Mouse (Mus musculus): ENCODE measurements around the gene Nrxn2. TPM values are rescaled to one million over a fixed set of nuclear protein-coding genes. Genes with fewer than 3 reads are reported as not detected.

Gene Nrxn2
- polyA plus RNA-seq, 1 experiment from 2014 or later = 0.77 TPM

GRCm38 (mm10) chr19:6539592-6539991 lies 121.1 kb downstream of the Nrxn2 start:
- Histone ChIP-seq H3K36me3 (ENCODE audit: control insufficient read depth, insufficient read depth) (no peaks in the 10 kb centered on the region), H3K27me3 (ENCODE audit: control insufficient read depth, insufficient read depth, low read length) (peaks cover 14% of the 10 kb centered on the region)
- WGBS = 74% methylated on average over 4 of the region's 4 CpGs

GRCm38 (mm10) chr19:6540191-6540590 lies 121.7 kb downstream of the Nrxn2 start:
- H3K27me3 ChIP-seq (ENCODE audit: control insufficient read depth, insufficient read depth, low read length) = peaks cover 9% of the 10 kb centered on the region
- no peak for ATAC-seq (replicated peaks; ENCODE audit: extremely low read depth, insufficient read depth, low FRiP score)
- no peaks in the 10 kb centered on the region for H3K36me3 ChIP-seq (ENCODE audit: control insufficient read depth, insufficient read depth)
- WGBS = 78% methylated on average over 6 of the region's 6 CpGs
- no peaks in the 10 kb centered on the region for H3K9me3 ChIP-seq (replicated peaks; ENCODE audit: control insufficient read depth, low read length)
- H3K9ac ChIP-seq (ENCODE audit: low read length) = no peak overlapping the region
- no peak overlapping the region for H3K4me3 ChIP-seq (ENCODE audit: low read length)
- H3K27ac ChIP-seq (ENCODE audit: low read length) = no peak overlapping the region
- H3K4me1 ChIP-seq (ENCODE audit: control insufficient read depth, insufficient read depth, low read length) = no peaks in the 10 kb centered on the region
- H3K4me2 ChIP-seq (ENCODE audit: low read depth, low read length) = no peak overlapping the region

More at GRCm38 (mm10) chr19:6539592-6539991, 121.1 kb downstream of the Nrxn2 start:
- Histone ChIP-seq H3K9ac (ENCODE audit: low read length) (no peak overlapping the region), H3K4me3 (ENCODE audit: low read length) (no peak overlapping the region), H3K4me2 (ENCODE audit: low read depth, low read length) (no peak overlapping the region), H3K9me3 (replicated peaks; ENCODE audit: control insufficient read depth, low read length) (no peaks in the 10 kb centered on the region), H3K4me1 (ENCODE audit: control insufficient read depth, insufficient read depth, low read length) (no peaks in the 10 kb centered on the region), H3K27ac (ENCODE audit: low read length) (no peak overlapping the region)
- no peak for ATAC-seq (replicated peaks; ENCODE audit: extremely low read depth, insufficient read depth, low FRiP score)

- WGBS = 83% methylated on average over 7 of the region's 7 CpGs
Observed at GRCm38 (mm10) chr19:6541521-6541920, 123.0 kb downstream of the Nrxn2 start.

GRCm38 (mm10) chr19:6542367-6543034 lies 124.0 kb downstream of the Nrxn2 start, which contains the start of gene Slc22a12:
Gene Slc22a12, minus strand, starts transcription at chr19:6543032.
- H3K36me3 ChIP-seq (ENCODE audit: control insufficient read depth, insufficient read depth) = no peaks in the 10 kb centered on the region
- H3K4me1 ChIP-seq (ENCODE audit: control insufficient read depth, insufficient read depth, low read length) = no peaks in the 10 kb centered on the region
- no peak within 1 kb of the TSS for H3K4me3 ChIP-seq (ENCODE audit: low read length)
- ATAC-seq (replicated peaks; ENCODE audit: extremely low read depth, insufficient read depth, low FRiP score) = no peak
- H3K27me3 ChIP-seq (ENCODE audit: control insufficient read depth, insufficient read depth, low read length) = no peaks in the 10 kb centered on the region
- WGBS = 87% methylated on average over 16 of the region's 16 CpGs
- H3K27ac ChIP-seq (ENCODE audit: low read length) = no peak within 1 kb of the TSS
- H3K4me2 ChIP-seq (ENCODE audit: low read depth, low read length) = no peak within 1 kb of the TSS
- H3K9me3 ChIP-seq (replicated peaks; ENCODE audit: control insufficient read depth, low read length) = no peaks in the 10 kb centered on the region
- no peak within 1 kb of the TSS for H3K9ac ChIP-seq (ENCODE audit: low read length)

More at GRCm38 (mm10) chr19:6541521-6541920, 123.0 kb downstream of the Nrxn2 start:
- Histone ChIP-seq H3K36me3 (ENCODE audit: control insufficient read depth, insufficient read depth) (no peaks in the 10 kb centered on the region), H3K4me2 (ENCODE audit: low read depth, low read length) (no peak overlapping the region), H3K9ac (ENCODE audit: low read length) (no peak overlapping the region), H3K27ac (ENCODE audit: low read length) (no peak overlapping the region), H3K4me3 (ENCODE audit: low read length) (no peak overlapping the region), H3K9me3 (replicated peaks; ENCODE audit: control insufficient read depth, low read length) (no peaks in the 10 kb centered on the region), H3K4me1 (ENCODE audit: control insufficient read depth, insufficient read depth, low read length) (no peaks in the 10 kb centered on the region), H3K27me3 (ENCODE audit: control insufficient read depth, insufficient read depth, low read length) (0 out of 2 replicates have a peak, but pooled peaks cover 4% of the 10 kb centered on the region)
- no peak for ATAC-seq (replicated peaks; ENCODE audit: extremely low read depth, insufficient read depth, low FRiP score)

GRCm38 (mm10) chr19:6543035-6543383 lies 124.5 kb downstream of the Nrxn2 start:
- H3K4me2 ChIP-seq (ENCODE audit: low read depth, low read length) = no peak overlapping the region
- WGBS = 85% methylated on average over 6 of the region's 6 CpGs
- no peaks in the 10 kb centered on the region for H3K4me1 ChIP-seq (ENCODE audit: control insufficient read depth, insufficient read depth, low read length)
- H3K4me3 ChIP-seq (ENCODE audit: low read length) = no peak overlapping the region
- no peak overlapping the region for H3K27ac ChIP-seq (ENCODE audit: low read length)
- no peak for ATAC-seq (replicated peaks; ENCODE audit: extremely low read depth, insufficient read depth, low FRiP score)
- no peaks in the 10 kb centered on the region for H3K36me3 ChIP-seq (ENCODE audit: control insufficient read depth, insufficient read depth)
- H3K9me3 ChIP-seq (replicated peaks; ENCODE audit: control insufficient read depth, low read length) = no peaks in the 10 kb centered on the region
- no peaks in the 10 kb centered on the region for H3K27me3 ChIP-seq (ENCODE audit: control insufficient read depth, insufficient read depth, low read length)
- H3K9ac ChIP-seq (ENCODE audit: low read length) = no peak overlapping the region

- H3K4me3 ChIP-seq (ENCODE audit: low read length) = no peak overlapping the region
- H3K4me2 ChIP-seq (ENCODE audit: low read depth, low read length) = no peak overlapping the region
- no peaks in the 10 kb centered on the region for H3K9me3 ChIP-seq (replicated peaks; ENCODE audit: control insufficient read depth, low read length)
- H3K9ac ChIP-seq (ENCODE audit: low read length) = no peak overlapping the region
- no peaks in the 10 kb centered on the region for H3K36me3 ChIP-seq (ENCODE audit: control insufficient read depth, insufficient read depth)
- no peak overlapping the region for H3K27ac ChIP-seq (ENCODE audit: low read length)
- WGBS = 44% methylated on average over 7 of the region's 7 CpGs
- no peak for ATAC-seq (replicated peaks; ENCODE audit: extremely low read depth, insufficient read depth, low FRiP score)
- no peaks in the 10 kb centered on the region for H3K4me1 ChIP-seq (ENCODE audit: control insufficient read depth, insufficient read depth, low read length)
- H3K27me3 ChIP-seq (ENCODE audit: control insufficient read depth, insufficient read depth, low read length) = no peaks in the 10 kb centered on the region
Observed at GRCm38 (mm10) chr19:6543518-6543917, 125.0 kb downstream of the Nrxn2 start.

- WGBS = 81% methylated on average over 13 of the region's 13 CpGs
- Histone ChIP-seq H3K4me3 (ENCODE audit: low read length) (no peak overlapping the region), H3K4me2 (ENCODE audit: low read depth, low read length) (no peak overlapping the region), H3K27ac (ENCODE audit: low read length) (no peak overlapping the region), H3K36me3 (ENCODE audit: control insufficient read depth, insufficient read depth) (no peaks in the 10 kb centered on the region), H3K27me3 (ENCODE audit: control insufficient read depth, insufficient read depth, low read length) (no peaks in the 10 kb centered on the region), H3K9me3 (replicated peaks; ENCODE audit: control insufficient read depth, low read length) (no peaks in the 10 kb centered on the region), H3K4me1 (ENCODE audit: control insufficient read depth, insufficient read depth, low read length) (no peaks in the 10 kb centered on the region), H3K9ac (ENCODE audit: low read length) (no peak overlapping the region)
- ATAC-seq (replicated peaks; ENCODE audit: extremely low read depth, insufficient read depth, low FRiP score) = no peak
Observed at GRCm38 (mm10) chr19:6544712-6545111, 126.2 kb downstream of the Nrxn2 start.

GRCm38 (mm10) chr19:6545481-6545880 lies 127.0 kb downstream of the Nrxn2 start:
- H3K36me3 ChIP-seq (ENCODE audit: control insufficient read depth, insufficient read depth) = no peaks in the 10 kb centered on the region
- no peaks in the 10 kb centered on the region for H3K9me3 ChIP-seq (replicated peaks; ENCODE audit: control insufficient read depth, low read length)
- H3K27ac ChIP-seq (ENCODE audit: low read length) = no peak overlapping the region
- no peak for ATAC-seq (replicated peaks; ENCODE audit: extremely low read depth, insufficient read depth, low FRiP score)
- H3K4me2 ChIP-seq (ENCODE audit: low read depth, low read length) = no peak overlapping the region
- no peak overlapping the region for H3K4me3 ChIP-seq (ENCODE audit: low read length)
- H3K9ac ChIP-seq (ENCODE audit: low read length) = no peak overlapping the region
- H3K27me3 ChIP-seq (ENCODE audit: control insufficient read depth, insufficient read depth, low read length) = no peaks in the 10 kb centered on the region
- H3K4me1 ChIP-seq (ENCODE audit: control insufficient read depth, insufficient read depth, low read length) = no peaks in the 10 kb centered on the region
- WGBS = 82% methylated on average over 5 of the region's 5 CpGs

- no peak for ATAC-seq (replicated peaks; ENCODE audit: extremely low read depth, insufficient read depth, low FRiP score)
- Histone ChIP-seq H3K27me3 (ENCODE audit: control insufficient read depth, insufficient read depth, low read length) (no peaks in the 10 kb centered on the region), H3K9ac (ENCODE audit: low read length) (no peak overlapping the region), H3K9me3 (replicated peaks; ENCODE audit: control insufficient read depth, low read length) (no peaks in the 10 kb centered on the region), H3K36me3 (ENCODE audit: control insufficient read depth, insufficient read depth) (no peaks in the 10 kb centered on the region), H3K4me2 (ENCODE audit: low read depth, low read length) (no peak overlapping the region), H3K4me3 (ENCODE audit: low read length) (no peak overlapping the region), H3K27ac (ENCODE audit: low read length) (no peak overlapping the region), H3K4me1 (ENCODE audit: control insufficient read depth, insufficient read depth, low read length) (no peaks in the 10 kb centered on the region)
- WGBS = 67% methylated on average over 1 of the region's 1 CpGs
Observed at GRCm38 (mm10) chr19:6546096-6546495, 127.6 kb downstream of the Nrxn2 start.

Measured in heart, embryonic 16.5 days (tissue).